Comparison of ENCODE assay signal across 8 mouse cellular contexts in the genomic region with DNA sequence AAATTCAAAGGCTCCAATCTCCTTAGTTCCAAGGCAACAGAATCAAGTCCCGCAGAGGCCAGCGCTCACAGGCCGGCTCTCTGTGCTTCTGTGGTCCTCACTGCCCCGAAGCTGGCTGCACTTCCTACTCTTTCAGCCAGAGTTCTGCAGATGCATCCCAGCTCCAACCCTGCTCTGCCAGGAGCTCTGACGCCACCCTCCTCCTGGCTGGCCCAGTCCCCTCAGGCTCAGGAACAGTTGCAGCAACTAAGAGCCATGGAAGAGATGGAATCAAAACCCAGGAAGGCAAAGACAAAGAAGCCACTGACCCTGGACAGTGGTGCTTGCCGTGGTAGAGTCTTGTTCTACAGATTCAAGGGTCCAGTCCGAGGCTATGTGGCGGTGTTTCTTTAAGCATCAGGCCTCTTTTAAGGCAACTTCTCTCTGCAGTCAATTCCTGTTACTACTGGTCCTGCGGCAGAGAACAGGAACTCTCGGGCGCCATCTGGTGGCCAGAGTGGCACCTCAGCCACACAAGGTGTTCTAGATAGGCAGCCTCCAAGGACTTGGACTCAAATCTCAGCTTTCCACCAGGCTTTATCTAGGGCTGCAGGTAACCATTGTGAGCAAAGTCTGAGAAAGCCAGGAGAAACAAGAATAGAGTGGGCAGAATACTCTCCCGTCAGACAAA. TPM values are rescaled to one million over a fixed set of nuclear protein-coding genes. Genes with fewer than 3 reads are reported as not detected.
DNase-seq lines count a peak whose midpoint lies in the region; ATAC-seq and TF ChIP-seq lines count a peak whose summit lies in the region.

No protein-coding gene starts in this region.

- no peaks in the 10 kb centered on the region for H3K9me3 ChIP-seq in heart, postnatal 0 days (replicated peaks; ENCODE audit: control insufficient read depth, low read length)
- H3K9me3 ChIP-seq in neural tube, embryonic 14.5 days (ENCODE audit: control insufficient read depth, low read length) = no peaks in the 10 kb centered on the region

- TF ChIP-seq CTCF in bone marrow macrophage, adult 2 months (IDR thresholded peaks at IDR 0.05; ENCODE audit: low read depth, low read length) = peak; percentile 78
- peak; percentile 91 for TF ChIP-seq CTCF in heart, postnatal 0 days (IDR thresholded peaks at IDR 0.05; ENCODE audit: low read depth)

- H3K9ac ChIP-seq in heart, postnatal 0 days (replicated peaks; ENCODE audit: low read depth, low read length) = no peak overlapping the region
- no peak overlapping the region for H3K9ac ChIP-seq in neural tube, embryonic 14.5 days (replicated peaks; ENCODE audit: low read depth, low read length)

- H3K36me3 ChIP-seq in heart, postnatal 0 days (replicated peaks; ENCODE audit: control insufficient read depth, insufficient read depth, low read length) = no peaks in the 10 kb centered on the region
- no peaks in the 10 kb centered on the region for H3K36me3 ChIP-seq in neural tube, embryonic 14.5 days (ENCODE audit: control insufficient read depth, insufficient read depth, low read length)

- H3K27me3 ChIP-seq in heart, postnatal 0 days (ENCODE audit: control insufficient read depth, insufficient read depth, low read length) = 0 out of 2 replicates have a peak, but pooled peaks cover under 1% of the 10 kb centered on the region
- H3K27me3 ChIP-seq in neural tube, embryonic 14.5 days (ENCODE audit: control insufficient read depth, insufficient read depth, low read length) = no peaks in the 10 kb centered on the region

- H3K4me2 ChIP-seq in heart, postnatal 0 days (ENCODE audit: low read depth, low read length) = no peak overlapping the region
- H3K4me2 ChIP-seq in neural tube, embryonic 14.5 days (ENCODE audit: low read depth, low read length) = no peak overlapping the region

- peak overlapping the region; percentile 66 for H3K27ac ChIP-seq in bone marrow macrophage, adult 2 months (ENCODE audit: insufficient read depth, low read depth, low read length)
- H3K27ac ChIP-seq in heart, postnatal 0 days (ENCODE audit: low read depth) = no peak overlapping the region
- no peak overlapping the region for H3K27ac ChIP-seq in neural tube, embryonic 14.5 days (ENCODE audit: low read depth, low read length)

- TF ChIP-seq EP300 in heart, postnatal 0 days (IDR thresholded peaks at IDR 0.05; ENCODE audit: low read depth) = no peak

- ATAC-seq in erythroblast, adult 5-6 weeks (replicated peaks; ENCODE audit: low FRiP score, poor library complexity, severe bottlenecking) = peak; percentile 87
- ATAC-seq in heart, postnatal 0 days (ENCODE audit: insufficient read depth, low read depth) = peak; percentile 53
- ATAC-seq in neural tube, embryonic 14.5 days (ENCODE audit: low read depth) = peak; percentile 61; the same call in 1 of the 2 replicates

- H3K4me3 ChIP-seq in bone marrow macrophage, adult 2 months (ENCODE audit: insufficient read depth, low read length) = peak overlapping the region; percentile 34; the same call in 1 of the 2 replicates
- no peak overlapping the region for H3K4me3 ChIP-seq in heart, postnatal 0 days (ENCODE audit: low read depth, low read length)
- H3K4me3 ChIP-seq in neural tube, embryonic 14.5 days (ENCODE audit: low read depth, low read length) = no peak overlapping the region

- peaks cover 56% of the 10 kb centered on the region for H3K4me1 ChIP-seq in bone marrow macrophage, adult 2 months (ENCODE audit: control insufficient read depth, insufficient read depth, low read length)
- peaks cover 3% of the 10 kb centered on the region for H3K4me1 ChIP-seq in heart, postnatal 0 days (ENCODE audit: control insufficient read depth, insufficient read depth)
- no peaks in the 10 kb centered on the region for H3K4me1 ChIP-seq in neural tube, embryonic 14.5 days (ENCODE audit: control insufficient read depth, insufficient read depth, low read length)

- TF ChIP-seq POLR2A in bone marrow macrophage, adult 2 months (IDR thresholded peaks at IDR 0.05; ENCODE audit: borderline replicate concordance, low read depth, low read length) = no peak

- DNase-seq in CD4-positive helper T cell, adult 2 months (ENCODE audit: low read depth, low spot score) = peak; percentile 79
- DNase-seq in heart, postnatal 0 days (ENCODE audit: low spot score) = peak; percentile 54
- DNase-seq in kidney, postnatal 36 days = peak; percentile 84 to 95
- peak; percentile 79 for DNase-seq in lung, adult 18-20 months
- peak; percentile 96 for DNase-seq in testis, postnatal 10 days (ENCODE audit: low spot score)

- WGBS in heart, postnatal 0 days = 35% methylated on average over 12 of the region's 12 CpGs
- WGBS in neural tube, embryonic 14.5 days = 39% methylated on average over 12 of the region's 12 CpGs

RNA-seq across cellular contexts. Expression of a gene that starts 44.4 kb away (rescaled TPM):
- polyA plus RNA-seq in bone marrow macrophage, adult 2 months (2012; ENCODE audit: insufficient read depth, insufficient read length, missing spikeins) = 145 and 158 TPM in 2 replicates
- 7.5 and 7.9 TPM in 2 replicates for total RNA-seq in erythroblast, adult 5-6 weeks (2015; ENCODE audit: low replicate concordance)
- total RNA-seq in erythroblast, adult 5-6 weeks (2017; ENCODE audit: low replicate concordance) = 14.9 and 15.8 TPM in 2 replicates
- total RNA-seq in heart, postnatal 0 days (2014; rRNA removed; ENCODE audit: low replicate concordance) = 37.3 and 48.9 TPM in 2 replicates
- 12.1 and 14.1 TPM in 2 replicates for polyA plus RNA-seq in heart, postnatal 0 days (2015; fragmentation: Nextera tagmentation; extraction: Ambion mirVana)
- polyA plus RNA-seq in neural tube, embryonic 14.5 days (2014; fragmentation: Nextera tagmentation; extraction: Ambion mirVana) = 99.2 and 115 TPM in 2 replicates
